Mouse (Mus musculus) stomach, postnatal 0 days (tissue): ENCODE results near the gene Astn2.

ENCODE experiments used
- CTCF ChIP-seq: IDR thresholded peaks from 2 replicates; pipeline ENCODE4 v1.5.1; 2016; ENCODE audit warnings: antibody characterized with exemption, low read depth, mild to moderate bottlenecking, moderate library complexity
- EP300 ChIP-seq: optimal IDR thresholded peaks from 2 replicates; pipeline ENCODE3; 2016; ENCODE audit warnings: antibody characterized with exemption

- TF ChIP-seq CTCF = no peak
- no peak for TF ChIP-seq EP300
Observed at GRCm38 (mm10) chr4:66314806-66315484, 89.5 kb downstream of the Astn2 start.
